Mouse (Mus musculus) heart, adult 2 months (tissue): ENCODE measurements around the gene Cygb.

Source experiments
- CTCF ChIP-seq: fragments of 200-600 bp; IDR thresholded peaks from 2 replicates; pipeline ENCODE4 v1.8.1; 2022; ENCODE audit warnings: antibody characterized with exemption, mild to moderate bottlenecking, moderate library complexity
- EP300 ChIP-seq: fragments of 200-500 bp; IDR thresholded peaks from 2 replicates; pipeline ENCODE4 v1.6.1; 2011; ENCODE audit warnings: low read depth, low read length, control low read depth; ENCODE audit not compliant: insufficient read depth
- POLR2A ChIP-seq: fragments of 200-500 bp; IDR thresholded peaks from 2 replicates; pipeline ENCODE4 v1.6.1; 2011; ENCODE audit warnings: mild to moderate bottlenecking, low read depth, low read length, control low read depth; ENCODE audit not compliant: insufficient read depth

DNA sequence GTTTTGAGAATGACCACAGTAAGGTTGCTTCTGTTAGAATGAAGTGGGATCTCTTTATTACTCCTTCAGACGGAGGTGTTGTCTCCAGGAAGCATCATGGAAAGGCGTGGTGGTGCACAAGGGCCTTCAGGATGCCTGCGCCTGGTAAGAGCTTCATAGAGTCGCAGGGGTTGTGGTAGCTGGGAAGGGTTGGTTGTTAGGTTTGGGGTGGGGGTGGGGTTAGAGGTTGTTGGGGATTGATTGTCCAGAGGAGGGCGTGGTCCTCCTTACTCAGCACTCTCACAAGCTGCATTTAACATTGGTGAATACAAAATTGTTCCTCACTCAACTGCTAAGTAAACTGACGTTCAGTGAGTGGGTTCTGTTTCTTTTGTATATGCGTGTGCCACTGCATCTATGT lies 18.5 kb upstream of the Cygb start:
- TF ChIP-seq CTCF (no peak), POLR2A (no peak), EP300 (no peak)
